Mouse (Mus musculus): ENCODE data around the gene Iqcf3.
A peak's percentile ranks its signal among the peaks of the same experiment; 100 is the strongest.

Gene Iqcf3

GRCm38 (mm10) chr9:106471892-106472291, 89.5 kb downstream of the Iqcf3 start:
- peak in 1 of 2 experiments; percentile 19 for DNase-seq (ENCODE audit: low spot score in 2 of 2)

GRCm38 (mm10) chr9:106470991-106471750, 90.3 kb downstream of the Iqcf3 start:
- DNase-seq (ENCODE audit: low spot score in 2 of 2): peak in 1 of 2 experiments; percentile 17

GRCm38 (mm10) chr9:106469776-106470175, 91.7 kb downstream of the Iqcf3 start:
- DNase-seq (ENCODE audit: low spot score in 2 of 2): no peak

GRCm38 (mm10) chr9:106469317-106469716, 92.1 kb downstream of the Iqcf3 start:
- no peak for DNase-seq (ENCODE audit: low spot score in 2 of 2)

GRCm38 (mm10) chr9:106467746-106468145, 93.7 kb downstream of the Iqcf3 start:
- no peak for DNase-seq (ENCODE audit: low spot score in 2 of 2)

- no peak for DNase-seq (ENCODE audit: low spot score in 2 of 2)
These were observed 94.7 kb downstream of the Iqcf3 start for GRCm38 (mm10) chr9:106466721-106467120.

- DNase-seq (ENCODE audit: low spot score in 2 of 2): peak in 1 of 2 experiments; percentile 82
These were observed 95.7 kb downstream of the Iqcf3 start, which contains the start of gene Gpr62 for GRCm38 (mm10) chr9:106465571-106466200. Gene Gpr62 (minus strand): TSS chr9:106465938.

- DNase-seq (ENCODE audit: low spot score in 2 of 2): peak; percentile 59 to 86
These were observed 96.5 kb downstream of the Iqcf3 start for GRCm38 (mm10) chr9:106464751-106465541.

GRCm38 (mm10) chr9:106463122-106464063, 98.0 kb downstream of the Iqcf3 start:
- peak in 1 of 2 experiments; percentile 67 for DNase-seq (ENCODE audit: low spot score in 2 of 2)

- DNase-seq (ENCODE audit: low spot score in 2 of 2): no peak
These were observed 99.0 kb downstream of the Iqcf3 start for GRCm38 (mm10) chr9:106462430-106462800.

- DNase-seq (ENCODE audit: low spot score in 2 of 2): no peak
These were observed 99.6 kb downstream of the Iqcf3 start for GRCm38 (mm10) chr9:106461641-106462429.

GRCm38 (mm10) chr9:106461026-106461415, 100.4 kb downstream of the Iqcf3 start:
- DNase-seq (ENCODE audit: low spot score in 2 of 2): no peak

GRCm38 (mm10) chr9:106460401-106461025, 100.9 kb downstream of the Iqcf3 start:
- DNase-seq (ENCODE audit: low spot score in 2 of 2): no peak

GRCm38 (mm10) chr9:106459946-106460345, 101.5 kb downstream of the Iqcf3 start:
- no peak for DNase-seq (ENCODE audit: low spot score in 2 of 2)

- no peak for DNase-seq (ENCODE audit: low spot score in 2 of 2)
These were observed 103.5 kb downstream of the Iqcf3 start for GRCm38 (mm10) chr9:106457920-106458319.

GRCm38 (mm10) chr9:106457163-106457559, 104.3 kb downstream of the Iqcf3 start:
- no peak for DNase-seq (ENCODE audit: low spot score in 2 of 2)

- peak in 1 of 2 experiments; percentile 82 for DNase-seq (ENCODE audit: low spot score in 2 of 2)
These were observed 104.9 kb downstream of the Iqcf3 start for GRCm38 (mm10) chr9:106456325-106457162.

GRCm38 (mm10) chr9:106454888-106455681, 106.3 kb downstream of the Iqcf3 start:
- DNase-seq (ENCODE audit: low spot score in 2 of 2): no peak

Measured in cerebellum, postnatal 4 days (tissue).